Mouse (Mus musculus): ENCODE data around the gene Gm5478.
"Not testable (repeated sequence)": the region's sequence is repeated elsewhere in the genome, so short reads cannot be mapped to it uniquely, and the experiment has no call there.

Gene Gm5478

DNA sequence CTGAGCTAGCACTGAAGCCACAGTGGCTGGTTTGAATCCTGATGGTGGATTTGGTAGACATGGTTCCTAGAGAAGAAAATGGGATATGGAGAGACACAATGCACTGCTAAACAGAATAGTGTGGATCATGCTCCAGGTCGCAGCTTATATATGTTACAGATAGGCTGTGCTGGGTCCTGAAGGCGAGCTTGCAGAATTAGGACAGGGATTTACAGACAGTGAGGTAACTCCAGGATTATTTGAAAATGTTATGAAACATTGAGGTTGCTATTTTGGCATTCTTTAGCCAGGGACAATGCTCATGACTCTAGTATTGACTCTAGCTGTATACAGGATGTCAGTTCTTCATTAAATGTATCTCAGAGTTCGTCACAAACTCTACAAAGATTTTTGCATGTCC, at the start of gene Gm5478:
Gene Gm5478 (minus strand): TSS at position 101 of the 400 bp plus-strand sequence.
- DNase-seq: no peak

DNA sequence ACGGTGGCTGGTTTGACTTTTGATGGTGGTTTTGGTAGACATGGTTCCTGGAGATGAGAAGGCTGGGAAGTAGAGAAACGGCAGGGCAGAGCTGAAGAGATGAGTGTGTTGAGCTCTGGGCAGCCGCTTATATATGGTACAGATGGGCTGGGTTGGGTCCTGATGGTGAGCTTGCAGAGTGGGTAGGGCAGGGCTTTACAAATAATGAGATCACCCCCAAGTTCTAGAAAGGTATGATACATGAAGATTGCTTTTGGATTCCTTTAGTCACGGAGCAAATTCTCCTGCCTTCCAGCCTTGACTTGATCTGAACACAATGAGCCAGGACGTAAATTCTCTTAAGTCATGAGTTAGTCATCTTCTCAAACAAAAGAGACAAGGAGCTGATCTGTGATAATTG, 47.0 kb upstream of the Gm5478 start, which contains the start of gene Krt6a:
Gene Krt6a (minus strand): TSS at position 101 of the 400 bp plus-strand sequence.
- no peak for DNase-seq

DNA sequence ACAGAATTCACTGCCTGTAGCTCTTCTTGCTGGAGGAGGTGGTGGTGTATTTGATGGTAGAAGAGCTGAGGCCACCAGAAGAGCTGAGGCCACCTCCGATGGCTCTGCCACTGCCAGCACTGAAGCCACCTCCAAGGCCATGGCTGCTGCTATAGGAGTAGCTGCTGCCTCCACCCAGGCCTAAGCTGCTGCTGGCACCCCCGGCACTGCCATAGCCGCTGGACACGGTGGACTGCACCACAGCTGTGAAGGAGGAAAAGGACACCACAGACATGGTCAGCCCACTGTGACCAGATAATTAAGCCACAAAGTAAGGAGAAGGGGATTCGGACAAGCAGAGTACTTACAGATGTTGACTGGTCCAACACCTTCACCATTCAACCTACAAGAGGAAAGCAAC, 43.3 kb upstream of the Gm5478 start:
- not testable (repeated sequence) for DNase-seq

DNA sequence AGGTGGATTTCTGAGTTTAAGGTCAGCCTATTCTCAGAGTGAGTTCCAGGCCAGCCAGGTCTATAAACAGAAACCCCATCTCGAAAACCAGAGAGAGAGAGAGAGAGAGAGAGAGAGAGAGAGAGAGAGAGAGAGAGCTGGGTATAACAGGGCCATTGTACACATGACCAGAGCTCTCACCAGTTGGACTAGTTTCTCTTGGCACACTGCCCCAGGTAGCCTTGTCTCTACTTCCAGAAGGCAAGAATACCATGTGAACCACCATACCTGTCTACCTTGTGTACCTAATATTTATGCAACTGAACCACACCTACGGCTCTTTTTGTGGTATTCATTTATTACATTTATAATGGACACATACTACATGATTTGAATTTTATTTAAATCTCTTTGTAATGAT, 41.0 kb upstream of the Gm5478 start:
- DNase-seq: no peak

DNA sequence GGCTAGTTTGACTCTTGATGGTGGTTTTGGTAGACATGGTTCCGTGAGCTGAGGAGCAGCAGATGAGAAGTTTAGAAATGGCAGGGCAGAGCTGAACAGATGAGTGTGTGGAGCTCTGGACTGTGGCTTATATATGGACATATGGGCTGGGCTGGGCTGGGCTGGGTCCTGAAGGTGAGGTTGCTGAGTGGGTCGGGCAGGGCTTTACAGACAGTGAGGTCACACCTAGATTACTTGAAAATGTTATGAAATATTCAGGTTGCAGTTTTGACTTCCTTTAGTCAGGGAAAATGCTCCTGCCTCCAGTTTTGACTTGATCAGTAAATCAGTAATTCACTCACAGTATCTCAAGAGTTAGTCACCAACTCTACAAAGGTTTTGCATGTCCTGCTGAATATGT, 33.0 kb upstream of the Gm5478 start, which contains the start of gene Krt6b:
Gene Krt6b (minus strand): TSS at position 101 of the 400 bp plus-strand sequence.
- no peak for DNase-seq

DNA sequence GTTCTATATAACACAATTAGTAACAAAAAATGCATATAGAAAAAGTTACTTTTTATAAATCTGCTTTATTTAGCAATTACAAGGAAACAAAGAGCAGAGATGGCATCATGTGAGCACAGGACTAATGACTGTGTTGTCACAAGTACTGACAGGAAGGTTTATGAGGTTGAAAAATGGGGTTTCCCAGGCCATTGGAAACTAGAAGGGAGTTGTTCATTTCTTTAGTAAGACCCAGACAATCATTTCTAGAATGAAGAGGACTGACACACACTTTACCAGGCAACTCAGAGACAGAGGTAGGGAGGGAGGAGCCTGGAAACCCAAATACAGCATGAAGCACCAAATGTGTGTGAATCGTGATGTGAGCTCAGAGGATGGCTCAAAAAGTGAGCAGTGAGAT, 28.8 kb upstream of the Gm5478 start:
- no peak for DNase-seq

DNA sequence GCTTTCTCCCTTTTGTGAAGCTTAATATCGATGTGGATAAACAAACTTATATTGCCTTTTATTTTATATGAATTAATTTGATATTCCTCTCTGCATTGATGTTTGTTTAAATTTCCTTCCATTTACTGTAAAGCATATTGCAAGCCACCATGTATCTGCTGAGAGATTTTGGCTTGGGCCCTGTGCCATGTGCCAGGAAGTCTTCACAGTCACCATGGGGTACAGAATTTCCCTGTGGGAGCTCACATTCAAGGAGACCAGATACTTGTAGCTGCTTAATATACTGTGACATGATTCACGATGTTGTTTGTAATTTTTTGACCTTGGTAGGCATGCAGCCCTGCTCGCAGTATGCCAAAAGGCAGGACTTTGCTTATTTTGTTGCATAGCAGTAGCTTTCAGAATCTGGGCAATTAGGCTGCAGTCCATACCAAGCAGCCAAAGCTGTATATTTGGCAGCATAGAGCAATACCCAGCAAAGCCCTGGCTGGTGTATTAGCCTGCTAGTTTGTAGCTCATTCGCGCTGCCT, 5.6 kb upstream of the Gm5478 start:
- DNase-seq: no peak

DNA sequence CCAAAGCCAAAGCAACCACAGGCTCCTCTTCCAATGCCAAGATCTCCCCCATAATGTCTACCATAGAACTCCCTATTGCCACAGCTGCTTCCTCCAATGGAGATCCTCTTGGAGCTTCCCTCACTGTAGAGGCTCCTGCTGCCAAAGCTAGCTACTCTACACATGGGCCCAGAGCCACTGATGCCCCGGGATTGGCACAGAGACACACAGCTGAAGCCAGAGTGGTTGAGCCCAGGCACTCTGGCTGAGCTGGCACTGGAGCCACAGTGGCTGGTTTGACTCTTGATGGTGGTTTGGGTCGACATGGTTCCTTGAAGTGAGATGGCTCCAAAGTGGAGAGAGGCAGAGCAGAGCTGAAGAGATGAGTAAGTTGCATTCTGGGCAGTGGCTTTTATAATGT, 19.3 kb downstream of the Gm5478 start, which contains the start of gene Gm5414:
Gene Gm5414 (minus strand): TSS at position 305 of the 400 bp plus-strand sequence.
- no peak for DNase-seq

DNA sequence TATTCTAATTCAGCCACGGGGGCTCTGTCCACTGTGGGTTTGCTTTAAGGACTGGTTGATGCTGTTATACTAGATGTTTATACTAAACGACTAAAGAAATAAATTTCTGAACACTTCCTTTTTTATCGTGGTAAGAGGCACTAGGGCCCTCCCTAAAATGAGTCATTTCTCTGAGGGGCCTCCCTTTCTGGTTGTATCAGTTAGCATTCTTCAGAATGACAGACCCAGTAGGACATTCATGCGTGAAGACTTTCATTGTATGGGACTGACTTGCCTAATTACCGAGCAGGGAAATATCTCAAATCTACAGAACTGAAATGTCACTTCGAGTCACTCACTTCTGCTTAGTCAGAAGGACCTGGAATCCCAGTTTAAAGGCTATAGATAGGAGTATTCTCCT, 48.1 kb downstream of the Gm5478 start:
- DNase-seq: no peak
